Mouse (Mus musculus) liver, embryonic 12.5 days (tissue): Measurements from ENCODE around the gene Syk. TPM values are rescaled to one million over a fixed set of nuclear protein-coding genes. Genes with fewer than 3 reads are reported as not detected.

Source experiments
- ATAC-seq: fragments of 200-750 bp; cut with Nextera tagmentation; 2 replicates; pipeline ENCODE4 v1.8.0; 2017; ENCODE audit warnings: moderate number of reproducible peaks, mild to moderate bottlenecking, moderate library complexity
- H3K27ac ChIP-seq: fragments of 300-500 bp; sonication (generic); 2 replicates; pipeline ENCODE4 v1.5.1; 2016; ENCODE audit warnings: mild to moderate bottlenecking
- H3K27me3 ChIP-seq: fragments of 300-500 bp; sonication (generic); replicated peaks from 2 replicates; pipeline ENCODE4 v1.6.1; 2016; ENCODE audit warnings: mild to moderate bottlenecking, moderate library complexity
- H3K36me3 ChIP-seq: fragments of 300-500 bp; sonication (generic); 2 replicates; pipeline ENCODE4 v1.6.1; 2016; ENCODE audit warnings: mild to moderate bottlenecking, moderate library complexity
- H3K4me1 ChIP-seq: fragments of 300-500 bp; sonication (generic); 2 replicates; pipeline ENCODE4 v1.6.1; 2016
- H3K4me2 ChIP-seq: fragments of 300-500 bp; sonication (generic); 2 replicates; pipeline ENCODE4 v1.6.1; 2016; ENCODE audit warnings: mild to moderate bottlenecking, moderate library complexity
- H3K4me3 ChIP-seq: fragments of 300-500 bp; sonication (generic); 2 replicates; pipeline ENCODE4 v1.5.1; 2016; ENCODE audit warnings: mild to moderate bottlenecking, moderate library complexity
- H3K9ac ChIP-seq: fragments of 300-500 bp; sonication (generic); 2 replicates; pipeline ENCODE4 v1.6.1; 2016; ENCODE audit warnings: mild to moderate bottlenecking, moderate library complexity
- H3K9me3 ChIP-seq: fragments of 300-500 bp; sonication (generic); replicated peaks from 2 replicates; pipeline ENCODE4 v1.6.1; 2016; ENCODE audit warnings: mild to moderate bottlenecking, moderate library complexity
- WGBS: fragments of 180-500 bp; shearing (Covaris S2); methylation state at CpG from one replicate; pipeline ENCODE4 v1.1.7; 2016; ENCODE audit not compliant: insufficient replicate concordance; 5-methylcytosine and 5-hydroxymethylcytosine counted together
- polyA plus RNA-seq: library from polyadenylated mRNA; unstranded; fragments of >200 nt; fragmentation: Nextera tagmentation; extraction: Ambion mirVana; gene quantifications from 2 replicates; pipeline ENCODE4 v1.2.1, GENCODE M21; 2016

The Syk gene
- 8.5 and 9.8 TPM in 2 replicates for polyA plus RNA-seq

- Histone ChIP-seq H3K4me3 (peak within 1 kb of the TSS; percentile 64), H3K9me3 (no peaks in the 10 kb centered on the region), H3K9ac (peak within 1 kb of the TSS; percentile 61), H3K4me2 (peak within 1 kb of the TSS; percentile 90), H3K27ac (peak within 1 kb of the TSS; percentile 64), H3K4me1 (peaks cover 12% of the 10 kb centered on the region), H3K27me3 (peaks cover 12% of the 10 kb centered on the region; the same call in 1 of the 2 replicates), H3K36me3 (no peaks in the 10 kb centered on the region)
- ATAC-seq, result peak; percentile 68
- WGBS, result under 1% methylated on average over 70 of the region's 70 CpGs
Measured at GRCm38 (mm10) chr13:52582878-52583661, at the start of gene Syk. TSS of gene Syk (plus strand) at chr13:52583173.

GRCm38 (mm10) chr13:52533644-52534043, 49.3 kb upstream of the Syk start:
- Histone ChIP-seq H3K9ac (no peak overlapping the region), H3K27me3 (peaks cover 23% of the 10 kb centered on the region), H3K9me3 (no peaks in the 10 kb centered on the region), H3K36me3 (no peaks in the 10 kb centered on the region), H3K4me2 (no peak overlapping the region), H3K4me3 (no peak overlapping the region), H3K4me1 (peaks cover 7% of the 10 kb centered on the region), H3K27ac (no peak overlapping the region)
- WGBS, result 65% methylated on average over 5 of the region's 5 CpGs
- no peak for ATAC-seq

DNA sequence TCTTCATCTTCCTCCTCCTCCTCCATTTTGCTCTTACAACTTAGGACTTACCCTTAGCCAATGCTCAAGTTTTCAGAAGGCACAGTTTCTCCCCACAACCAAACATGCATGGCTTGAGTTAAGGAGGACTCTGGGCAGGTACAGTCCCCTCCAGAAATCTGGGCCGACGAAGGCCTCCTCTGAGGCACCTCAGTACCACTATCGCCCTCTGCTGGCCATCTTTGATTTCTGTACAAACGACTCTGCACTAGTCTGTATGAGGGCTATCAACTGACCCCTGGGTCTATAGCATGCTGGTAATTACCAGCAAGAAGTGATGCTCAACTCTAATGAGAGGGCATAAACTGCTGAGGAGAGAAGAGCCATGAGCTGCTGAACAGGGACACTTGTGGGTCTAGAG, 47.4 kb upstream of the Syk start:
- H3K27me3 ChIP-seq, result peaks cover 6% of the 10 kb centered on the region
- WGBS, result 10% methylated on average over 4 of the region's 4 CpGs
- H3K27ac ChIP-seq, result no peak overlapping the region
- no peak overlapping the region for H3K9ac ChIP-seq
- peaks cover 1% of the 10 kb centered on the region; the same call in 1 of the 2 replicates for H3K4me1 ChIP-seq
- no peaks in the 10 kb centered on the region for H3K36me3 ChIP-seq
- no peak overlapping the region for H3K4me2 ChIP-seq
- no peaks in the 10 kb centered on the region for H3K9me3 ChIP-seq
- no peak for ATAC-seq
- no peak overlapping the region for H3K4me3 ChIP-seq

- H3K4me3 ChIP-seq, result no peak overlapping the region
- no peak overlapping the region for H3K9ac ChIP-seq
- H3K4me1 ChIP-seq, result no peaks in the 10 kb centered on the region
- H3K27me3 ChIP-seq, result no peaks in the 10 kb centered on the region
- no peaks in the 10 kb centered on the region for H3K9me3 ChIP-seq
- no peak for ATAC-seq
- H3K36me3 ChIP-seq, result no peaks in the 10 kb centered on the region
- 79% methylated on average over 26 of the region's 26 CpGs for WGBS
- H3K4me2 ChIP-seq, result no peak overlapping the region
- H3K27ac ChIP-seq, result no peak overlapping the region
Measured at GRCm38 (mm10) chr13:52537754-52538587, 45.0 kb upstream of the Syk start.

GRCm38 (mm10) chr13:52538588-52539116, 44.3 kb upstream of the Syk start:
- ATAC-seq, result no peak
- Histone ChIP-seq H3K4me2 (no peak overlapping the region), H3K27me3 (no peaks in the 10 kb centered on the region), H3K9me3 (no peaks in the 10 kb centered on the region), H3K4me1 (no peaks in the 10 kb centered on the region), H3K4me3 (no peak overlapping the region), H3K27ac (no peak overlapping the region), H3K9ac (no peak overlapping the region), H3K36me3 (no peaks in the 10 kb centered on the region)
- WGBS, result 60% methylated on average over 9 of the region's 9 CpGs

DNA sequence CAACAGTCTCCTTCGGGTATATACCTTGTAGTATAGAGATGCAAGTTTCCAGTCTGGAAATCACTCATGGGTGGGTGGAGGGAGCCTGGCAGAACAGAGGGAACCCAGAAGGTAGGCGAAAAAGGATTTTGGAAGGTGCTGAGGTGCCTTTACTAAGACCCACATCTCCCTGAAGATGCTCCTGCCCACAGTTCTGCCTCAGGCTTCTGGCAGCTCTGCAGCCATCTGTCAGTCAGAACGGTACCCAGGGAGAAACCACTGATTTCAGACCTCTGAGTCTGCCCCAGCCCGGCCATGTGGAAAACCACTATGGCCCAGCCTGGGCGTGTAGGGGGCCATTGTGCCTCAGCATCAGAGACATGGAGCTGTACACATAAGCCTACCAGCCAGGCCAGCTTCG, 43.5 kb upstream of the Syk start:
- Histone ChIP-seq H3K9me3 (no peaks in the 10 kb centered on the region), H3K27me3 (no peaks in the 10 kb centered on the region), H3K4me3 (no peak overlapping the region), H3K9ac (no peak overlapping the region), H3K36me3 (no peaks in the 10 kb centered on the region), H3K4me1 (no peaks in the 10 kb centered on the region), H3K27ac (no peak overlapping the region), H3K4me2 (no peak overlapping the region)
- WGBS, result 50% methylated on average over 6 of the region's 6 CpGs
- no peak for ATAC-seq

GRCm38 (mm10) chr13:52541385-52542035, 41.5 kb upstream of the Syk start:
- H3K27me3 ChIP-seq, result no peaks in the 10 kb centered on the region
- no peak for ATAC-seq
- H3K36me3 ChIP-seq, result no peaks in the 10 kb centered on the region
- H3K9ac ChIP-seq, result no peak overlapping the region
- H3K4me3 ChIP-seq, result no peak overlapping the region
- 0 out of 2 replicates have a peak overlapping the region, but pooled peaks have one; percentile 36 for H3K27ac ChIP-seq
- no peaks in the 10 kb centered on the region for H3K4me1 ChIP-seq
- 64% methylated on average over 5 of the region's 5 CpGs for WGBS
- no peaks in the 10 kb centered on the region for H3K9me3 ChIP-seq
- no peak overlapping the region for H3K4me2 ChIP-seq

DNA sequence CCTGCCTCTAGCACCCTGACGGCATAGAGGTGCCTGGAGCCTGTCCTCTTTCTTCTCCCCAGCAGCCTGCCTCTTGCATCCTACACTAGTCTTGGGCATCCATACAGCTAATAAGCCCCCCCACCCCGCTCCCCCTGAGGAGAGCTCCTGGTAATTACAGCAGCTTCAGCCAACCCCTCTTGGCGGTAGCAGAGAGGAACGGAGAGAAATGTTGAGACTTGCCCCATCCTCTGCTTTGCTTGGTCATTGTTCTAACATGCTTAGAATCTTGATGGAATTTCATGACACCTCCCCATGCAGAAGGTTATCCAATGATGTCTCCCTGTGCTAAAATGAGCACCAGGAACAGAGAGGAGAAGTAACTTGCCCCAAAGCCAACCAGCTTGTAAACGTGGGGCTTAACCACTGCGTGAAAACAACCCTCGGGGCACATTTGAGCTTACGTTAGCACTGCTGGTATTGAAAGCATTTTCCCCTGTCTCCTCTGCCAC, 40.9 kb upstream of the Syk start:
- no peak overlapping the region for H3K4me3 ChIP-seq
- no peaks in the 10 kb centered on the region for H3K27me3 ChIP-seq
- H3K4me1 ChIP-seq, result no peaks in the 10 kb centered on the region
- ATAC-seq, result no peak
- no peak overlapping the region for H3K4me2 ChIP-seq
- 46% methylated on average over 8 of the region's 8 CpGs for WGBS
- no peak overlapping the region for H3K9ac ChIP-seq
- H3K27ac ChIP-seq, result 0 out of 2 replicates have a peak overlapping the region, but pooled peaks have one; percentile 36
- H3K36me3 ChIP-seq, result no peaks in the 10 kb centered on the region
- H3K9me3 ChIP-seq, result no peaks in the 10 kb centered on the region

- Histone ChIP-seq H3K9ac (no peak overlapping the region), H3K4me2 (no peak overlapping the region), H3K36me3 (no peaks in the 10 kb centered on the region), H3K9me3 (no peaks in the 10 kb centered on the region), H3K27me3 (no peaks in the 10 kb centered on the region), H3K4me3 (no peak overlapping the region), H3K27ac (no peak overlapping the region), H3K4me1 (no peaks in the 10 kb centered on the region)
- WGBS, result 18% methylated on average over 4 of the region's 4 CpGs
- no peak for ATAC-seq
Measured at GRCm38 (mm10) chr13:52542636-52543035, 40.3 kb upstream of the Syk start.

GRCm38 (mm10) chr13:52546288-52546687, 36.7 kb upstream of the Syk start:
- H3K27ac ChIP-seq, result no peak overlapping the region
- H3K9me3 ChIP-seq, result no peaks in the 10 kb centered on the region
- H3K4me3 ChIP-seq, result no peak overlapping the region
- H3K4me1 ChIP-seq, result no peaks in the 10 kb centered on the region; the same call in 1 of the 2 replicates
- no peak overlapping the region for H3K4me2 ChIP-seq
- H3K36me3 ChIP-seq, result no peaks in the 10 kb centered on the region
- H3K9ac ChIP-seq, result no peak overlapping the region
- ATAC-seq, result no peak
- H3K27me3 ChIP-seq, result no peaks in the 10 kb centered on the region
- WGBS, result 50% methylated on average over 6 of the region's 6 CpGs

GRCm38 (mm10) chr13:52550690-52551193, 32.2 kb upstream of the Syk start:
- Histone ChIP-seq H3K9me3 (no peaks in the 10 kb centered on the region), H3K27me3 (no peaks in the 10 kb centered on the region), H3K36me3 (no peaks in the 10 kb centered on the region), H3K4me1 (peaks cover 2% of the 10 kb centered on the region; the same call in 1 of the 2 replicates), H3K27ac (peak overlapping the region; percentile 45; the same call in 1 of the 2 replicates), H3K4me2 (no peak overlapping the region), H3K4me3 (no peak overlapping the region), H3K9ac (no peak overlapping the region)
- ATAC-seq, result no peak
- WGBS, result 31% methylated on average over 4 of the region's 5 CpGs
